Mouse (Mus musculus): ENCODE measurements at regions not wholly inside any gene's neighbourhood (a gene's known extent, or its start where the extent isn't known, plus 50 kb on each side); places are given as distances from the start of the nearest gene placed in this dataset.

GRCm38 (mm10) chr14:71473907-71474306, 874.3 kb upstream of the Fam160b2 start:
- in situ Hi-C loops (cut with MseI, MboI) = no loop called here

GRCm38 (mm10) chr14:71432364-71432763, 832.7 kb upstream of the Fam160b2 start:
- in situ Hi-C loops (cut with MseI, MboI) = no loop called here
